Mouse (Mus musculus): ENCODE data around the gene Eml6. TPM values are rescaled to one million over a fixed set of nuclear protein-coding genes. Genes with fewer than 3 reads are reported as not detected.

Gene Eml6
- polyA plus RNA-seq, 1 experiment = not detected

DNA sequence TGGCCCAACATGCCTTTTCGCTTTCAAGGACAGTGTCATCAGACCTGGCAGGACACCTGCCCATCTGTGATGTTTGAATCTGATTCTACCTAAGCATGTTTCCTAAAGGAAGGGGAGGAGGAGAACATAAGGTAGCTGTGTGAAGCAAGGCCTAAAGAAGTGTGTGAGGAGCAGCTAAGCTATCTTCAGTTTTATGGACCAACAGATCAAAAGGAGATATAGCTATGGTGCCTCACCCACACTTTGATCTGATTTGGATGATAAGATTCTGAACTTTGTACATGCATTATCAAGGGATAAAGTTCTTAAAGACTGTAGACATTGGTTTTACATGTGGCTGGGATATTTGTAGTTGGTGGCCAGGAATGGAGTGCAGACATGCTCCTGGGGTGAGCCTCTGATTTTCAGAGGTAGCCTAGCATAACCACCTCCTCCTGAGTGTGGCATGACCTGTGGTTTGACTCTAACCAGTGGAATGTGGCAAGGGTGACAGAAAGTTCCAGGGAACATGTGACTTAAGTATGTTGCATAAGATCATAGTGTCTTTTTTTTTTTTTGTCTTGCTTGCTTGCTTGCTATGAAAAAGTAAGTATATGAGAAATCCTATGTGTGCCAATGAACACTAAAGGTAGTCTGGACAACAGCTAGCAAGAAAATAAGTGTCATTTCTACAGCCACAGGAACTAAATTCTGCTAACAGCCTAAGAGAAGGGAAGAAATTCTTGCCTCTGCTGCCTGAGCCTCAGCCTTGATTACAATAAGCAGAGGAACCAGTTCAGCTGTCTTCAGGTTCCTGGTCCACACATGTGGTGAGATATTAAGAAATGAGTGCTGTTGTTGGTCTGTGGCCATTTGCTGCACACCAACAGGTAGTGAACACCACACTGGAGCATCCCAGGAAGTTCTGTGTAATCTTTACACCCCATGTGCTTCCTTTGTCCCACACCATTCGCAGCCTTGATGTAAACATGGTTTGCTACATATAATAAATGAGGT lies 224.1 kb downstream of the Eml6 start:
- Histone ChIP-seq H3K27me3 (ENCODE audit: control insufficient read depth) (peaks cover 11% of the 10 kb centered on the region), H3K36me3 (ENCODE audit: control insufficient read depth) (no peaks in the 10 kb centered on the region), H3K4me1 (ENCODE audit: control insufficient read depth) (no peaks in the 10 kb centered on the region), H3K9me3 (ENCODE audit: control insufficient read depth, low read length) (no peaks in the 10 kb centered on the region), H3K4me3 (replicated peaks) (no peak overlapping the region)
- no peak for TF ChIP-seq GATA1 (IDR thresholded peaks at IDR 0.05; ENCODE audit: low read length)
- TF ChIP-seq TAL1 (IDR thresholded peaks at IDR 0.05; ENCODE audit: low read length) = no peak

DNA sequence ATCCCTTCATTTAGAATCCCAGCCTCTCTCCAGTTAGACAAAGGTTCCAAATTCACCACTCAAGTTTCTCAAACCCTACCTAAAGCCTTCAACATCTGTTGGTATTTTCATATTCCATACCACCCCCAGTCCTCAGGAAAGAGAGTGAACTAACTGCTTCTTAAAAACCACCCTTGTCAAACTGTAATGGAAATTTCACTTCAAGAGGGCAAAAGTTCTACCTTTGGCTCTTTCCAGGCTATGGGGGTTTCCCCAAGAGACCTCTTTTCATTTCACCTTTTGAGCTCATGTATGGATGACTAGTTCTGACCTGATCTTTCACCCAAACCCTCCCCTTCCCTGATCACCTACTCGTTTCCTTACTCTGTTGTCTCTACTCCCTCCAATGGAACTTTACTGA lies 226.0 kb downstream of the Eml6 start:
- no peak for TF ChIP-seq GATA1 (IDR thresholded peaks at IDR 0.05; ENCODE audit: low read length)
- TF ChIP-seq TAL1 (IDR thresholded peaks at IDR 0.05; ENCODE audit: low read length) = no peak
- H3K4me3 ChIP-seq (replicated peaks) = no peak overlapping the region
- peaks cover 11% of the 10 kb centered on the region for H3K27me3 ChIP-seq (ENCODE audit: control insufficient read depth)
- no peaks in the 10 kb centered on the region for H3K9me3 ChIP-seq (ENCODE audit: control insufficient read depth, low read length)
- H3K4me1 ChIP-seq (ENCODE audit: control insufficient read depth) = no peaks in the 10 kb centered on the region
- no peaks in the 10 kb centered on the region for H3K36me3 ChIP-seq (ENCODE audit: control insufficient read depth)

GRCm38 (mm10) chr11:29795106-29795505 lies 230.7 kb downstream of the Eml6 start:
- no peak overlapping the region for H3K4me3 ChIP-seq (replicated peaks)
- H3K36me3 ChIP-seq (ENCODE audit: control insufficient read depth) = no peaks in the 10 kb centered on the region
- peaks cover 3% of the 10 kb centered on the region for H3K4me1 ChIP-seq (ENCODE audit: control insufficient read depth)
- no peaks in the 10 kb centered on the region for H3K9me3 ChIP-seq (ENCODE audit: control insufficient read depth, low read length)
- peaks cover 4% of the 10 kb centered on the region; the same call in 1 of the 2 replicates for H3K27me3 ChIP-seq (ENCODE audit: control insufficient read depth)
- no peak for TF ChIP-seq TAL1 (IDR thresholded peaks at IDR 0.05; ENCODE audit: low read length)
- TF ChIP-seq GATA1 (IDR thresholded peaks at IDR 0.05; ENCODE audit: low read length) = no peak

DNA sequence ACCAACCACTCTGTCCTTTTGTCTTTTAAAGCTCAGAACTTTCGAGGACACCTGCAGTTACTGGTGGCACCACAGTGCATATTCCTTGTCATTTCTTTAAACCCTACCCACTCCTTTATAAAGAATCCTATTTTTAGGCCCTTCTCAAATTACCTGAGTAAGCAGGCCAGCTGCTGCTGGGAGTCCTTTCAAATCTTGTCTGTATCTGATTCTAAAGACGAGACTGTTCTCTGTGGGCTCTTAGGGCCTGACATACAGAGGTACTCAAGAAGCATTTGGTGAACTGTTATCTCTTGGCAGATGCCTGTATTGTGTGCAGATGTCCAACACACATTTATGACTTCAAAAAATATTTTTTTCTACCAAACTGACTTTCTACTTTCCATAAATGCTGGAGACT lies 231.4 kb downstream of the Eml6 start:
- TF ChIP-seq GATA1 (IDR thresholded peaks at IDR 0.05; ENCODE audit: low read length) (no peak), TAL1 (IDR thresholded peaks at IDR 0.05; ENCODE audit: low read length) (no peak)
- Histone ChIP-seq H3K27me3 (ENCODE audit: control insufficient read depth) (no peaks in the 10 kb centered on the region), H3K9me3 (ENCODE audit: control insufficient read depth, low read length) (no peaks in the 10 kb centered on the region), H3K36me3 (ENCODE audit: control insufficient read depth) (no peaks in the 10 kb centered on the region), H3K4me3 (replicated peaks) (no peak overlapping the region), H3K4me1 (ENCODE audit: control insufficient read depth) (peaks cover 3% of the 10 kb centered on the region)

DNA sequence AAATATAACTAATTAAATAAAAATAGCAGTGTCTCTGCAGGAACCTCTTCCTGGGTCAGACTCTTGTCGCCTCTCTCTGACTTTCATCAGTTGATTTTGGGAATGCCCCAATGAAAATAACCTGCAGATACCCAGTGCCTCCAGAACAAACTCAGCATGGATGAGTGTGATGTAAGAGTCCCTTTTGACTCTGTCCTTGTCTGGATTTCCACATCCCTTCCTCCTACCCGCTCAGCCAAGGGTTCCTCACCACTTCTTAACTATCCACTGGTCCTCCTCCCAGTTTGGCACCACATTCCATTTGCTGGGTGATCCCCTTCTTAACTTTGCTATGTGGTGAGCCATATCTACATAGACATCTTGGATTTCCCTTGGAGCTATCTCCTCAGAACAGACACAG lies 235.0 kb downstream of the Eml6 start:
- no peaks in the 10 kb centered on the region for H3K9me3 ChIP-seq (ENCODE audit: control insufficient read depth, low read length)
- no peak overlapping the region for H3K4me3 ChIP-seq (replicated peaks)
- peaks cover 13% of the 10 kb centered on the region for H3K4me1 ChIP-seq (ENCODE audit: control insufficient read depth)
- peaks cover 5% of the 10 kb centered on the region; the same call in 1 of the 2 replicates for H3K27me3 ChIP-seq (ENCODE audit: control insufficient read depth)
- TF ChIP-seq GATA1 (IDR thresholded peaks at IDR 0.05; ENCODE audit: low read length) (no peak), TAL1 (IDR thresholded peaks at IDR 0.05; ENCODE audit: low read length) (no peak)
- no peaks in the 10 kb centered on the region for H3K36me3 ChIP-seq (ENCODE audit: control insufficient read depth)

GRCm38 (mm10) chr11:29788921-29789638 lies 236.8 kb downstream of the Eml6 start:
- Histone ChIP-seq H3K4me1 (ENCODE audit: control insufficient read depth) (peaks cover 13% of the 10 kb centered on the region), H3K9me3 (ENCODE audit: control insufficient read depth, low read length) (no peaks in the 10 kb centered on the region), H3K4me3 (replicated peaks) (no peak overlapping the region), H3K36me3 (ENCODE audit: control insufficient read depth) (no peaks in the 10 kb centered on the region), H3K27me3 (ENCODE audit: control insufficient read depth) (peaks cover 5% of the 10 kb centered on the region; the same call in 1 of the 2 replicates)
- no peak for TF ChIP-seq TAL1 (IDR thresholded peaks at IDR 0.05; ENCODE audit: low read length)
- no peak for TF ChIP-seq GATA1 (IDR thresholded peaks at IDR 0.05; ENCODE audit: low read length)

DNA sequence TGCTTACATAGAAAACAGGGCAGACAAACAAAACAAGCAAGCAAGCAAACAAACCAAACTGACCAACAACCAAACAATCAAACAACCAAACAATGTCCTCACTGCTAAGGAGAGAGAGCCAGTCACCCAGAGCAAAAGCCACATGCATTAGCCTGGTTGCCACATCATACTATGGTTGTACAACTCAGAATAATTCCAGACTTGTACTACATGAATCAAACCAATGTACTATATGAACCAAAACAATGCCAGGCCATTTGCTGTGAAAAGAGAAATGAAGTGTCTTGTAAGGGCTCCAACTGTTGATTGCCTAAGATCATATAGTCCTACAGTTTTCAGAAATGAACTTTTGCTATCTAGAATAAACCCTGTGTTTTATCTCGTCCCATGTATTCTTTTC lies 237.3 kb downstream of the Eml6 start:
- peaks cover 5% of the 10 kb centered on the region; the same call in 1 of the 2 replicates for H3K27me3 ChIP-seq (ENCODE audit: control insufficient read depth)
- no peak overlapping the region for H3K4me3 ChIP-seq (replicated peaks)
- peaks cover 13% of the 10 kb centered on the region for H3K4me1 ChIP-seq (ENCODE audit: control insufficient read depth)
- no peaks in the 10 kb centered on the region for H3K36me3 ChIP-seq (ENCODE audit: control insufficient read depth)
- TF ChIP-seq TAL1 (IDR thresholded peaks at IDR 0.05; ENCODE audit: low read length) = no peak
- TF ChIP-seq GATA1 (IDR thresholded peaks at IDR 0.05; ENCODE audit: low read length) = no peak
- no peaks in the 10 kb centered on the region for H3K9me3 ChIP-seq (ENCODE audit: control insufficient read depth, low read length)

- H3K4me1 ChIP-seq (ENCODE audit: control insufficient read depth) = peaks cover 13% of the 10 kb centered on the region
- no peak for TF ChIP-seq TAL1 (IDR thresholded peaks at IDR 0.05; ENCODE audit: low read length)
- no peak for TF ChIP-seq GATA1 (IDR thresholded peaks at IDR 0.05; ENCODE audit: low read length)
- no peak overlapping the region for H3K4me3 ChIP-seq (replicated peaks)
- H3K27me3 ChIP-seq (ENCODE audit: control insufficient read depth) = peaks cover 5% of the 10 kb centered on the region; the same call in 1 of the 2 replicates
- H3K9me3 ChIP-seq (ENCODE audit: control insufficient read depth, low read length) = no peaks in the 10 kb centered on the region
- H3K36me3 ChIP-seq (ENCODE audit: control insufficient read depth) = no peaks in the 10 kb centered on the region
Measured at GRCm38 (mm10) chr11:29787473-29787872, 238.4 kb downstream of the Eml6 start.
